Mouse (Mus musculus): ENCODE measurements at regions not wholly inside any gene's neighbourhood (a gene's known extent, or its start where the extent isn't known, plus 50 kb on each side); places are given as distances from the start of the nearest gene placed in this dataset.

DNA sequence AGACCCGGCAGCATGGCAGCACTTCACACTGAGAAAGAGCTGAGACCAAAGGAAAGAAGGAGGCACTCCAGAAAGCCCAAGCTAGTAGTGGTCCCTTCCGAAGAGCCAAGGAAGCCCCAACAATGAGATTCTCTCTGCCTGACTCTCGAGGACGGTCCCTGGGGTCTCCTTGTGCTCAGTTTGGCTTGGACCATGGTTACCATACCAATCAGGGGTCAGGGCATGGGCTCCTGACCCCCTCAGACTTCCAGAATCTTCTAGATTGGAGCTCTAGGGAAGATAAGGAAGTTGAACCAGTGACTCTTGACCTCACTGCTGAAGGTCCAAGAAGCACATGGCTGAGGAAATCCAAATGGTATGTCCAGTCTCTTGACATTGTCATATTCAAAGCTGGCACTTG is 53.0 kb upstream of the Cplx2 start:
- TF ChIP-seq POLR2A (IDR thresholded peaks at IDR 0.05; ENCODE audit: borderline replicate concordance, extremely low read depth, insufficient read depth, insufficient read length, poor library complexity, severe bottlenecking) (no peak), CTCF (IDR thresholded peaks at IDR 0.05; ENCODE audit: borderline replicate concordance, extremely low read depth, insufficient read depth, insufficient read length) (no peak)

Data from brain, embryonic 14.5 days (tissue).